In the genomic region with DNA sequence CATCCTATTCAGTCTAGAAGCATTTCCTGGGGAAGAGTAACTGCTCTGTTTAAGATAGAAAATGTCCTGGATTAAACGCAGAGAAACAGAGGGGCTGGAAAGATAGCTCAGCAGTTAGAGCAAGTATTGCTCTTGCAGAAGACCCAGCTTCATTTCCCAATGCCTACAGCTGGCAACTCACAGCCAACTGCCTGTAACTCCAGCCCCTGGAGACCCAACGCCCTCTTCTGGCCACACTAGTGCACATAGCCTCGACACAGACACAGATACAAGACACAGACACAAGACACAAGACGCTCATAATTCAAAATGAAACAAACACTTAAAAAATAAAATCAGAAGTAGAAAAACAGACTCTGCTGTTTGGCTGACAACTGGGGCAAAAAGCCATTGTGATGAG, we compare ENCODE assay signal across 14 mouse cellular contexts.
A peak's percentile ranks its signal among the peaks of the same experiment; 100 is the strongest.
DNase-seq lines count a peak whose midpoint lies in the region; ATAC-seq and TF ChIP-seq lines count a peak whose summit lies in the region.
"Had no signal": no experiment of that assay in that cellular context is flagged by ENCODE, and none has a peak within 500 bp of the region (broad histone marks: within the 10 kb centered on the region; RNA-seq: fewer than 3 reads in every experiment).

No protein-coding gene starts in this region.

- no peak overlapping the region for H3K9ac ChIP-seq in lung, embryonic 14.5 days
- H3K9ac ChIP-seq in ES-E14 (ENCODE audit: insufficient read depth, low read depth, low read length, poor library complexity, severe bottlenecking), result no peak overlapping the region
- H3K9ac ChIP-seq: stomach, embryonic 15.5 days had no signal

- intact Hi-C loops in heart, postnatal 10 days (cut with DNase I), result no loop called here

- DNase-seq in heart, adult 11 months, result peak; percentile 66
- no peak for DNase-seq in heart, adult 9 months (ENCODE audit: low spot score in 2 of 2)
- no peak for DNase-seq in lung, embryonic 14.5 days
- DNase-seq in lung, postnatal 36 days, result no peak
- DNase-seq in ES-E14 (ENCODE audit: low read depth, low spot score), result peak; percentile 21
- DNase-seq in thymus, adult 2 months, result no peak
- DNase-seq in heart, postnatal 10 days, result no peak
- DNase-seq: cerebellum, postnatal 36 days; kidney, adult 2 months had no signal

- H3K4me2 ChIP-seq in lung, embryonic 14.5 days, result no peak overlapping the region
- H3K4me2 ChIP-seq: stomach, embryonic 15.5 days had no signal

- no peak overlapping the region for H3K4me3 ChIP-seq in lung, embryonic 14.5 days (ENCODE audit: low read depth, low read length)
- H3K4me3 ChIP-seq in ES-E14 (ENCODE audit: insufficient read depth in 1 of 2, low read depth in 1 of 2, low read length in 2 of 2, poor library complexity in 1 of 2, severe bottlenecking in 1 of 2), result no peak overlapping the region
- no peak overlapping the region for H3K4me3 ChIP-seq in embryonic fibroblast, embryonic 13.5 days (ENCODE audit: insufficient read depth, low read length)
- H3K4me3 ChIP-seq in thymus, adult 2 months (ENCODE audit: control insufficient read depth, insufficient read depth, low read length), result no peak overlapping the region
- H3K4me3 ChIP-seq: heart, embryonic 10.5 days; hindbrain, embryonic 10.5 days; stomach, embryonic 15.5 days had no signal

- H3K27me3 ChIP-seq in lung, embryonic 14.5 days (ENCODE audit: insufficient read depth, low read length), result no peaks in the 10 kb centered on the region
- H3K27me3 ChIP-seq in thymus, adult 2 months (ENCODE audit: control insufficient read depth, insufficient read depth, low read length), result no peaks in the 10 kb centered on the region
- H3K27me3 ChIP-seq: stomach, embryonic 15.5 days had no signal

- TF ChIP-seq CTCF in lung, embryonic 14.5 days (IDR thresholded peaks at IDR 0.05; ENCODE audit: low read depth), result 0 out of 2 replicates have a peak, but pooled peaks have one; percentile 21
- TF ChIP-seq CTCF in embryonic fibroblast, embryonic 13.5 days (IDR thresholded peaks at IDR 0.05; ENCODE audit: borderline replicate concordance, insufficient read depth, low read length), result 0 out of 2 replicates have a peak, but pooled peaks have one; percentile 12
- no peak for TF ChIP-seq CTCF in thymus, adult 2 months (IDR thresholded peaks at IDR 0.05; ENCODE audit: borderline replicate concordance, control insufficient read depth, extremely low read depth, insufficient read depth, low read length, poor library complexity)

- WGBS in lung, embryonic 14.5 days, result 69% methylated on average over 4 of the region's 4 CpGs
- WGBS in thymus, adult 2 months, result 83% methylated on average over 4 of the region's 4 CpGs

- H3K9me3 ChIP-seq in lung, embryonic 14.5 days (ENCODE audit: low read depth, low read length), result no peaks in the 10 kb centered on the region
- H3K9me3 ChIP-seq in ES-E14 (ENCODE audit: control insufficient read depth, insufficient read depth, low read depth, low read length), result no peaks in the 10 kb centered on the region
- H3K9me3 ChIP-seq: heart, embryonic 10.5 days; hindbrain, embryonic 10.5 days; stomach, embryonic 15.5 days had no signal

- H3K36me3 ChIP-seq in lung, embryonic 14.5 days (ENCODE audit: insufficient read depth), result no peaks in the 10 kb centered on the region
- no peaks in the 10 kb centered on the region for H3K36me3 ChIP-seq in ES-E14 (ENCODE audit: control insufficient read depth, insufficient read depth, low read length, poor library complexity, severe bottlenecking)
- H3K36me3 ChIP-seq in thymus, adult 2 months (ENCODE audit: control insufficient read depth, insufficient read depth, low read length), result no peaks in the 10 kb centered on the region
- H3K36me3 ChIP-seq: heart, embryonic 10.5 days; stomach, embryonic 15.5 days had no signal

- 0 out of 2 replicates have a peak, but pooled peaks cover 2% of the 10 kb centered on the region for H3K4me1 ChIP-seq in lung, embryonic 14.5 days (ENCODE audit: insufficient read depth)
- no peaks in the 10 kb centered on the region for H3K4me1 ChIP-seq in ES-E14 (ENCODE audit: control insufficient read depth in 2 of 2, insufficient read depth in 2 of 2, low read length in 2 of 2, poor library complexity in 1 of 2)
- H3K4me1 ChIP-seq in embryonic fibroblast, embryonic 13.5 days (ENCODE audit: control insufficient read depth, insufficient read depth, low read length), result peaks cover 19% of the 10 kb centered on the region
- H3K4me1 ChIP-seq in thymus, adult 2 months (replicated peaks; ENCODE audit: control insufficient read depth, insufficient read depth, low read length), result no peaks in the 10 kb centered on the region
- H3K4me1 ChIP-seq: stomach, embryonic 15.5 days had no signal

- in situ Hi-C loops in ES-E14 (cut with MboI; ENCODE audit: low sequenced_read_pairs in 2 of 2, unreplicated experiment in 2 of 2), result no loop called here

- no peak for TF ChIP-seq POLR2A in embryonic fibroblast, embryonic 13.5 days (IDR thresholded peaks at IDR 0.05; ENCODE audit: low read depth, low read length)
- no peak for TF ChIP-seq POLR2A in thymus, adult 2 months (IDR thresholded peaks at IDR 0.05; ENCODE audit: control insufficient read depth, extremely low read depth, insufficient read depth, low read length, poor library complexity)

- H3K27ac ChIP-seq in lung, embryonic 14.5 days (ENCODE audit: low read depth), result no peak overlapping the region
- H3K27ac ChIP-seq in ES-E14 (ENCODE audit: insufficient read depth, low read depth, low read length, poor library complexity, severe bottlenecking), result no peak overlapping the region
- H3K27ac ChIP-seq in embryonic fibroblast, embryonic 13.5 days (ENCODE audit: insufficient read depth, low read length), result no peak overlapping the region
- no peak overlapping the region for H3K27ac ChIP-seq in thymus, adult 2 months (ENCODE audit: control insufficient read depth, insufficient read depth, low read length)
- H3K27ac ChIP-seq: heart, embryonic 10.5 days; hindbrain, embryonic 10.5 days; stomach, embryonic 15.5 days had no signal

- no peak for ATAC-seq in lung, embryonic 14.5 days (ENCODE audit: insufficient read depth)
- ATAC-seq: CD4-positive, CD25-positive, alpha-beta regulatory T cell, adult 4 months had no signal

TF ChIP-seq in ES-E14, 5 proteins besides CTCF, POLR2A, EP300 and RAD21:
- TF ChIP-seq ZNF384 (IDR thresholded peaks at IDR 0.05; ENCODE audit: low read depth, low read length) (no peak), ZC3H11A (IDR thresholded peaks at IDR 0.05; ENCODE audit: borderline replicate concordance, low read depth, low read length) (peak; percentile 10; the same call in 1 of the 2 replicates)

Comparison
In these comparisons a context has a peak if more than half of its experiments do, and no peak if none do; other contexts are left out.
1. DNase-seq: peak in heart, adult 11 months (single experiment) and ES-E14 (single experiment); none in heart, adult 9 months (0 of 2), lung, embryonic 14.5 days (single experiment), lung, postnatal 36 days (single experiment), thymus, adult 2 months (single experiment) and heart, postnatal 10 days (0 of 2).